Mouse (Mus musculus) ovary, adult 18-20 months (tissue): ENCODE results near the gene Gm10668.
"Not testable (repeated sequence)": the region's sequence is repeated elsewhere in the genome, so short reads cannot be mapped to it uniquely, and the experiment has no call there.

Source experiments
- DNase-seq: peaks from one replicate; pipeline ENCODE4 v3.0.0; 2022; ENCODE audit warnings: low spot score, mixed read lengths

The Gm10668 gene

DNA sequence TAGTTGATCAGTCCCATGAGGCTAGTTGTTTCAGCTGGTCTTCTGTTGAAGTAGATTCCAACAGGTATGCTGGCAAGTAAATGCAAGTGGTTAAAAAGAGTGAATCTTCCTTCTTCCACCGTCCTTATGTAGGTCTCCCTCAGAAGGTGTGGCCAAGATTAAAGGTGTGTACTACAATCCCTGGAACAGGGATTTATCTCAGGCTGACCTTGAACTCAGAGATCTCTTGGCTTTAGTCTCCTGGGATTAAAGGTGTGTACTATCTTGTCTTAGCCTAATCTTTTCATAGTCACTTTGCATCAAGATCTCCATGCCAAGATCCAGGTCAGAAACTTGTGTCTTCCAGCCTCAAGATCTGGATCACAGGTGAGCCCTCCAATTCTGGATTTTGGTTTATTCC lies at the start of gene Gm10668:
TSS of gene Gm10668 (minus strand) at position 101 of the 400 bp plus-strand sequence.
- DNase-seq = not testable (repeated sequence)

DNA sequence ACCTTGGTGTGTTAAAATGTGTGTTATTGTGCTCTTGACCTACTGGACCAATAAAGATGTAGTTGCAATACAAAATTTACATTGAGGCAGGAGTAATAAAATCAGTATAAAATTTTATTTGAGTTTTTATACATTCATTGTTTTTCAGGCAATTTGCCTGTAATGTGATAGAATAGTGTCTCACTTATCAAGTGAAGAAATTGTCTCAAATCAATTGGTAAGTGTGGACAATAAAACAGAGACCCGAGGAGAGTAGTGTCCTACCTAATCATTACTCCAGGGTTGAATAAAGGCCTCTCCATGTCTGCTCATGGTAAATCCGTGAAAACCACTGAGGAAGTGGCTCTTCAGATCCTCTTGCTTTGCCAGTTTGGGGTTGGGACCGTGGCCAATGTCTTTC lies 40.5 kb upstream of the Gm10668 start, which contains the start of gene Vmn1r112:
TSS of gene Vmn1r112 (plus strand) at position 301 of the 400 bp plus-strand sequence.
- not testable (repeated sequence) for DNase-seq

DNA sequence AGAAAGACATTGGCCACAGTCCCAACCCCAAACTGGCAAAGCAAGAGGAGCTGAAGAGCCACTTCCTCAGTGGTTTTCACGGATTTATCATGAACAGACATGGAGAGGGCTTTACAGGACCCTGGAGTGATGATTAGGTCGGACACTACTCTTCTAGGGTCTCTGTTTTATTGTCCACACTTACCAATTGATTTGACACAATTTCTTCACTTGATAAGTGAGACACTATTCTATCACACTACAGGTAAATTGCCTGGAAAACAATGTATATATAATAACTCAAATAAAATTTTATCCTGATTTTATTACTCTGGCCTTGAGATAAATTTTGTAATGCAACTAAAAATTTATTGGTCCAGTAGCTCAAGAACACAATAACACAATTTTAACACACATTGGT lies 27.3 kb downstream of the Gm10668 start, which contains the start of gene Vmn1r111:
TSS of gene Vmn1r111 (minus strand) at position 101 of the 400 bp plus-strand sequence.
- DNase-seq = not testable (repeated sequence)
